Mouse (Mus musculus) limb, embryonic 10.5 days (tissue): Measurements from ENCODE around the gene Mtfr2. TPM values are rescaled to one million over a fixed set of nuclear protein-coding genes. Genes with fewer than 3 reads are reported as not detected.

Source experiments
- DNase-seq: peaks from one replicate; pipeline ENCODE4 v3.0.0-alpha.2; 2017; ENCODE audit warnings: low spot score
- H3K27ac ChIP-seq: fragments of 300-500 bp; sonication (generic); 2 replicates; pipeline ENCODE4 v1.5.1; 2016; ENCODE audit warnings: mild to moderate bottlenecking
- H3K27me3 ChIP-seq: fragments of 300-500 bp; sonication (generic); 2 replicates; pipeline ENCODE4 v1.6.1; 2016; ENCODE audit warnings: low read depth, mild to moderate bottlenecking; ENCODE audit not compliant: poor library complexity, severe bottlenecking
- H3K36me3 ChIP-seq: fragments of 300-500 bp; sonication (generic); 2 replicates; pipeline ENCODE4 v1.6.1; 2016; ENCODE audit warnings: mild to moderate bottlenecking, moderate library complexity
- H3K4me1 ChIP-seq: fragments of 300-500 bp; sonication (generic); 2 replicates; pipeline ENCODE4 v1.6.1; 2016
- H3K4me3 ChIP-seq: fragments of 300-500 bp; sonication (generic); 2 replicates; pipeline ENCODE4 v1.5.1; 2016; ENCODE audit warnings: mild to moderate bottlenecking, moderate library complexity
- H3K9me3 ChIP-seq: fragments of 300-500 bp; sonication (generic); replicated peaks from 2 replicates; pipeline ENCODE4 v1.6.1; 2016; ENCODE audit warnings: mild to moderate bottlenecking
- WGBS: fragments of 180-500 bp; shearing (Covaris S2); methylation state at CpG from one replicate; pipeline ENCODE4 v1.1.7; 2016; 5-methylcytosine and 5-hydroxymethylcytosine counted together
- polyA plus RNA-seq: library from polyadenylated mRNA; unstranded; fragments of >200 nt; fragmentation: Nextera tagmentation; extraction: Ambion mirVana; gene quantifications from 2 replicates; pipeline ENCODE4 v1.2.1, GENCODE M21; 2016

The Mtfr2 gene
- 2.3 and 2.4 TPM in 2 replicates for polyA plus RNA-seq

- no peaks in the 10 kb centered on the region for H3K27me3 ChIP-seq
- DNase-seq: peak; percentile 95
- peaks cover 37% of the 10 kb centered on the region for H3K36me3 ChIP-seq
- peak within 1 kb of the TSS; percentile 90 for H3K27ac ChIP-seq
- peaks cover 8% of the 10 kb centered on the region; the same call in 1 of the 2 replicates for H3K4me1 ChIP-seq
- H3K4me3 ChIP-seq: peak within 1 kb of the TSS; percentile 84
- 2% methylated on average over 51 of the region's 58 CpGs for WGBS
- no peaks in the 10 kb centered on the region for H3K9me3 ChIP-seq
Measured at GRCm38 (mm10) chr10:20347285-20348214, at the start of gene Mtfr2. TSS of gene Mtfr2 (plus strand) at chr10:20347770.

- DNase-seq: no peak
- 61% methylated on average over 3 of the region's 3 CpGs for WGBS
- H3K4me1 ChIP-seq: no peaks in the 10 kb centered on the region
- no peak overlapping the region for H3K4me3 ChIP-seq
- no peaks in the 10 kb centered on the region for H3K9me3 ChIP-seq
- no peak overlapping the region for H3K27ac ChIP-seq
- no peaks in the 10 kb centered on the region for H3K36me3 ChIP-seq
- no peaks in the 10 kb centered on the region for H3K27me3 ChIP-seq
Measured at GRCm38 (mm10) chr10:20298152-20298920, 49.2 kb upstream of the Mtfr2 start.

GRCm38 (mm10) chr10:20299114-20299513, 48.5 kb upstream of the Mtfr2 start:
- Histone ChIP-seq H3K27ac (no peak overlapping the region), H3K36me3 (no peaks in the 10 kb centered on the region)
- no peak for DNase-seq

GRCm38 (mm10) chr10:20310969-20311769, 36.4 kb upstream of the Mtfr2 start:
- peak overlapping the region; percentile 99 for H3K27ac ChIP-seq
- no peak for DNase-seq
- H3K4me1 ChIP-seq: peaks cover 15% of the 10 kb centered on the region
- H3K36me3 ChIP-seq: peaks cover 15% of the 10 kb centered on the region
- H3K27me3 ChIP-seq: no peaks in the 10 kb centered on the region
- WGBS: 52% methylated on average over 11 of the region's 11 CpGs
- peak overlapping the region; percentile 88 for H3K4me3 ChIP-seq
- H3K9me3 ChIP-seq: no peaks in the 10 kb centered on the region

More at GRCm38 (mm10) chr10:20299114-20299513, 48.5 kb upstream of the Mtfr2 start:
- Histone ChIP-seq H3K4me3 (no peak overlapping the region), H3K27me3 (no peaks in the 10 kb centered on the region), H3K4me1 (no peaks in the 10 kb centered on the region), H3K9me3 (no peaks in the 10 kb centered on the region)
- 83% methylated on average over 5 of the region's 5 CpGs for WGBS

- no peaks in the 10 kb centered on the region for H3K27me3 ChIP-seq
- peaks cover 15% of the 10 kb centered on the region for H3K4me1 ChIP-seq
- WGBS: under 1% methylated on average over 84 of the region's 84 CpGs
- peak within 1 kb of the TSS; percentile 99 for H3K27ac ChIP-seq
- H3K9me3 ChIP-seq: no peaks in the 10 kb centered on the region
- peak; percentile 100 for DNase-seq
- H3K4me3 ChIP-seq: peak within 1 kb of the TSS; percentile 88
- H3K36me3 ChIP-seq: peaks cover 20% of the 10 kb centered on the region
Measured at GRCm38 (mm10) chr10:20311918-20312735, 35.4 kb upstream of the Mtfr2 start, which contains the start of gene Bclaf1. TSS of gene Bclaf1 (plus strand) at chr10:20312469.

- peak overlapping the region; percentile 99 for H3K27ac ChIP-seq
- peak overlapping the region; percentile 88 for H3K4me3 ChIP-seq
- DNase-seq: peak; percentile 91
- peaks cover 26% of the 10 kb centered on the region for H3K36me3 ChIP-seq
- under 1% methylated on average over 43 of the region's 54 CpGs for WGBS
- H3K4me1 ChIP-seq: peaks cover 15% of the 10 kb centered on the region
- no peaks in the 10 kb centered on the region for H3K27me3 ChIP-seq
- no peaks in the 10 kb centered on the region for H3K9me3 ChIP-seq
Measured at GRCm38 (mm10) chr10:20312736-20313301, 34.8 kb upstream of the Mtfr2 start.

- Histone ChIP-seq H3K27ac (peak overlapping the region; percentile 99), H3K4me1 (peaks cover 15% of the 10 kb centered on the region), H3K9me3 (no peaks in the 10 kb centered on the region), H3K27me3 (no peaks in the 10 kb centered on the region), H3K4me3 (peak overlapping the region; percentile 88), H3K36me3 (peaks cover 32% of the 10 kb centered on the region)
- DNase-seq: no peak
- 44% methylated on average over 13 of the region's 13 CpGs for WGBS
Measured at GRCm38 (mm10) chr10:20313447-20313846, 34.1 kb upstream of the Mtfr2 start.

- Histone ChIP-seq H3K27ac (no peak overlapping the region), H3K9me3 (no peaks in the 10 kb centered on the region), H3K27me3 (no peaks in the 10 kb centered on the region), H3K4me3 (peak overlapping the region; percentile 88), H3K36me3 (peaks cover 37% of the 10 kb centered on the region), H3K4me1 (peaks cover 15% of the 10 kb centered on the region)
- no peak for DNase-seq
- 84% methylated on average over 4 of the region's 4 CpGs for WGBS
Measured at GRCm38 (mm10) chr10:20313941-20314340, 33.6 kb upstream of the Mtfr2 start.

GRCm38 (mm10) chr10:20314797-20315196, 32.8 kb upstream of the Mtfr2 start:
- WGBS: 64% methylated on average over 2 of the region's 2 CpGs
- DNase-seq: no peak

GRCm38 (mm10) chr10:20317466-20317865, 30.1 kb upstream of the Mtfr2 start:
- no peak for DNase-seq
- H3K9me3 ChIP-seq: no peaks in the 10 kb centered on the region
- peaks cover 68% of the 10 kb centered on the region for H3K36me3 ChIP-seq
- no peaks in the 10 kb centered on the region for H3K27me3 ChIP-seq
- no peak overlapping the region for H3K4me3 ChIP-seq
- WGBS: 76% methylated on average over 5 of the region's 5 CpGs
- H3K27ac ChIP-seq: no peak overlapping the region
- peaks cover 7% of the 10 kb centered on the region for H3K4me1 ChIP-seq

More at GRCm38 (mm10) chr10:20314797-20315196, 32.8 kb upstream of the Mtfr2 start:
- no peaks in the 10 kb centered on the region for H3K9me3 ChIP-seq
- H3K4me1 ChIP-seq: peaks cover 15% of the 10 kb centered on the region
- H3K27ac ChIP-seq: no peak overlapping the region
- H3K36me3 ChIP-seq: peaks cover 44% of the 10 kb centered on the region
- no peaks in the 10 kb centered on the region for H3K27me3 ChIP-seq
- H3K4me3 ChIP-seq: no peak overlapping the region

- DNase-seq: no peak
- H3K4me1 ChIP-seq: no peaks in the 10 kb centered on the region
- H3K36me3 ChIP-seq: peaks cover 100% of the 10 kb centered on the region
Measured at GRCm38 (mm10) chr10:20326226-20326625, 21.3 kb upstream of the Mtfr2 start.

More at GRCm38 (mm10) chr10:20326226-20326625, 21.3 kb upstream of the Mtfr2 start:
- Histone ChIP-seq H3K27me3 (no peaks in the 10 kb centered on the region), H3K27ac (no peak overlapping the region), H3K9me3 (no peaks in the 10 kb centered on the region), H3K4me3 (no peak overlapping the region)
